In genomic region chr10:4065295-4066084, GRCm38 (mm10) we compare ENCODE assay signal across 13 mouse cellular contexts.
DNase-seq lines count a peak whose midpoint lies in the region; ATAC-seq and TF ChIP-seq lines count a peak whose summit lies in the region.
"Had no signal": no experiment of that assay in that cellular context is flagged by ENCODE, and none has a peak within 500 bp of the region (broad histone marks: within the 10 kb centered on the region; RNA-seq: fewer than 3 reads in every experiment).

No protein-coding gene starts in this region.

- no peak for DNase-seq in kidney, postnatal 4 days
- DNase-seq in adipocyte (ENCODE audit: low spot score): peak; percentile 23
- DNase-seq in lung, embryonic 14.5 days: peak; percentile 90
- no peak for DNase-seq in left cerebral cortex, postnatal 10 days (ENCODE audit: extremely low spot score in 1 of 2, low spot score in 2 of 2)
- DNase-seq: retina, postnatal 1 day; thymus, postnatal 36 days had no signal

- H3K4me3 ChIP-seq in kidney, embryonic 16.5 days (ENCODE audit: low read length): no peak overlapping the region
- no peak overlapping the region for H3K4me3 ChIP-seq in lung, embryonic 14.5 days (ENCODE audit: low read depth, low read length)
- no peak overlapping the region for H3K4me3 ChIP-seq in myocyte
- H3K4me3 ChIP-seq: midbrain, embryonic 12.5 days; neural tube, embryonic 12.5 days had no signal

- H3K9me3 ChIP-seq in kidney, embryonic 16.5 days (ENCODE audit: low read length): no peaks in the 10 kb centered on the region
- no peaks in the 10 kb centered on the region for H3K9me3 ChIP-seq in lung, embryonic 14.5 days (ENCODE audit: low read depth, low read length)
- H3K9me3 ChIP-seq: midbrain, embryonic 12.5 days; neural tube, embryonic 12.5 days had no signal

- H3K79me2 ChIP-seq in myocyte (ENCODE audit: control insufficient read depth, insufficient read depth): no peaks in the 10 kb centered on the region

- WGBS in kidney, embryonic 16.5 days: 61% methylated on average over 15 of the region's 15 CpGs
- 45% methylated on average over 15 of the region's 15 CpGs for WGBS in lung, embryonic 14.5 days

- TF ChIP-seq POLR2A in myocyte (IDR thresholded peaks at IDR 0.05; ENCODE audit: insufficient read length, low read depth): no peak

- intact Hi-C loops in left cerebral cortex, postnatal 10 days (cut with DNase I): no loop called here

- 0 out of 2 replicates have a peak overlapping the region, but pooled peaks have one; percentile 20 for H3K27ac ChIP-seq in kidney, embryonic 16.5 days (ENCODE audit: low read length)
- H3K27ac ChIP-seq in lung, embryonic 14.5 days (ENCODE audit: low read depth): peak overlapping the region; percentile 55
- H3K27ac ChIP-seq: hindbrain, postnatal 0 days; midbrain, embryonic 12.5 days; neural tube, embryonic 12.5 days had no signal

- no peak for TF ChIP-seq CTCF in lung, embryonic 14.5 days (IDR thresholded peaks at IDR 0.05; ENCODE audit: low read depth)

- no peaks in the 10 kb centered on the region; the same call in 1 of the 2 replicates for H3K4me1 ChIP-seq in kidney, embryonic 16.5 days (ENCODE audit: insufficient read depth, low read length)
- H3K4me1 ChIP-seq in lung, embryonic 14.5 days (ENCODE audit: insufficient read depth): no peaks in the 10 kb centered on the region; the same call in 1 of the 2 replicates
- H3K4me1 ChIP-seq: midbrain, embryonic 12.5 days; neural tube, embryonic 12.5 days had no signal

- H3K4me2 ChIP-seq in kidney, embryonic 16.5 days (replicated peaks; ENCODE audit: low read depth, low read length): no peak overlapping the region
- no peak overlapping the region for H3K4me2 ChIP-seq in lung, embryonic 14.5 days
- H3K4me2 ChIP-seq in myocyte (ENCODE audit: low read depth): no peak overlapping the region
- H3K4me2 ChIP-seq: liver, embryonic 11.5 days; midbrain, embryonic 12.5 days; neural tube, embryonic 12.5 days had no signal

- H3K27me3 ChIP-seq in kidney, embryonic 16.5 days (ENCODE audit: insufficient read depth, low read length): no peaks in the 10 kb centered on the region
- no peaks in the 10 kb centered on the region for H3K27me3 ChIP-seq in lung, embryonic 14.5 days (ENCODE audit: insufficient read depth, low read length)
- H3K27me3 ChIP-seq in myocyte (ENCODE audit: control insufficient read depth, insufficient read depth, insufficient read length): no peaks in the 10 kb centered on the region
- H3K27me3 ChIP-seq: midbrain, embryonic 12.5 days; neural tube, embryonic 12.5 days had no signal

- H3K36me3 ChIP-seq in kidney, embryonic 16.5 days (ENCODE audit: insufficient read depth, low read length): peaks cover 7% of the 10 kb centered on the region; the same call in 1 of the 2 replicates
- H3K36me3 ChIP-seq in lung, embryonic 14.5 days (ENCODE audit: insufficient read depth): 0 out of 2 replicates have a peak, but pooled peaks cover 8% of the 10 kb centered on the region
- H3K36me3 ChIP-seq in myocyte (ENCODE audit: control insufficient read depth, insufficient read depth): peaks cover 4% of the 10 kb centered on the region
- H3K36me3 ChIP-seq: midbrain, embryonic 12.5 days; neural tube, embryonic 12.5 days had no signal

- H3K9ac ChIP-seq in kidney, embryonic 16.5 days (replicated peaks; ENCODE audit: low read length): no peak overlapping the region
- no peak overlapping the region for H3K9ac ChIP-seq in lung, embryonic 14.5 days
- H3K9ac ChIP-seq: midbrain, embryonic 12.5 days; neural tube, embryonic 12.5 days had no signal

- ATAC-seq in kidney, embryonic 16.5 days (ENCODE audit: low FRiP score, low TSS enrichment): no peak
- ATAC-seq in lung, embryonic 14.5 days (ENCODE audit: insufficient read depth): peak; percentile 81
- no peak for ATAC-seq in erythroblast, adult 5-6 weeks (replicated peaks; ENCODE audit: low FRiP score, poor library complexity, severe bottlenecking)
- ATAC-seq: hindbrain, postnatal 0 days had no signal

- no peak overlapping the region for H3ac ChIP-seq in myocyte (ENCODE audit: control insufficient read depth, insufficient read length)

TF ChIP-seq in myocyte, 11 proteins besides CTCF, POLR2A, EP300 and RAD21:
- TF ChIP-seq CEBPB (IDR thresholded peaks at IDR 0.05; ENCODE audit: insufficient read depth, poor library complexity, severe bottlenecking) (0 out of 2 replicates have a peak, but pooled peaks have one; percentile 21), SRF (IDR thresholded peaks at IDR 0.05; ENCODE audit: control insufficient read depth, insufficient read length, low read depth) (no peak), MYOG (IDR thresholded peaks at IDR 0.05; ENCODE audit: control insufficient read depth in 1 of 3, insufficient read depth in 1 of 3, insufficient read length in 2 of 3, low read depth in 2 of 3) (no peak)

Comparison
In these comparisons a context has a peak if more than half of its experiments do, and no peak if none do; other contexts are left out.
1. DNase-seq: peak in adipocyte (single experiment) and lung, embryonic 14.5 days (single experiment); none in kidney, postnatal 4 days (0 of 2) and left cerebral cortex, postnatal 10 days (0 of 2).